Mouse (Mus musculus): ENCODE measurements at regions not wholly inside any gene's neighbourhood (a gene's known extent, or its start where the extent isn't known, plus 50 kb on each side); places are given as distances from the start of the nearest gene placed in this dataset.

- DNase-seq (ENCODE audit: low spot score in 2 of 2) = no peak
Measured at GRCm38 (mm10) chr14:72942571-72942970, 106.3 kb downstream of the Cysltr2 start.

- no peak for DNase-seq (ENCODE audit: low spot score in 2 of 2)
Measured at GRCm38 (mm10) chr14:72939067-72939393, 109.9 kb downstream of the Cysltr2 start.

- no peak for DNase-seq (ENCODE audit: low spot score in 2 of 2)
Measured at GRCm38 (mm10) chr14:72938382-72939066, 110.4 kb downstream of the Cysltr2 start.

- DNase-seq (ENCODE audit: low spot score in 2 of 2) = no peak
Measured at GRCm38 (mm10) chr14:72933598-72933997, 115.3 kb downstream of the Cysltr2 start.

GRCm38 (mm10) chr14:72932296-72932695 lies 116.6 kb downstream of the Cysltr2 start:
- no peak for DNase-seq (ENCODE audit: low spot score in 2 of 2)

GRCm38 (mm10) chr14:72901171-72901926 lies 147.6 kb downstream of the Cysltr2 start:
- no peak for DNase-seq (ENCODE audit: low spot score in 2 of 2)

- no peak for DNase-seq (ENCODE audit: low spot score in 2 of 2)
Measured at GRCm38 (mm10) chr14:72899630-72900029, 149.3 kb downstream of the Cysltr2 start.

- DNase-seq (ENCODE audit: low spot score in 2 of 2) = no peak
Measured at GRCm38 (mm10) chr14:72892316-72892715, 156.6 kb downstream of the Cysltr2 start.

- DNase-seq (ENCODE audit: low spot score in 2 of 2) = no peak
Measured at GRCm38 (mm10) chr14:72889663-72890062, 159.3 kb downstream of the Cysltr2 start.

- DNase-seq (ENCODE audit: low spot score in 2 of 2) = no peak
Measured at GRCm38 (mm10) chr14:72887470-72888071, 161.3 kb downstream of the Cysltr2 start.

GRCm38 (mm10) chr14:72886935-72887369 lies 162.0 kb downstream of the Cysltr2 start:
- no peak for DNase-seq (ENCODE audit: low spot score in 2 of 2)

- DNase-seq (ENCODE audit: low spot score in 2 of 2) = no peak
Measured at GRCm38 (mm10) chr14:72885824-72886223, 163.1 kb downstream of the Cysltr2 start.

GRCm38 (mm10) chr14:72884561-72884960 lies 164.4 kb downstream of the Cysltr2 start:
- no peak for DNase-seq (ENCODE audit: low spot score in 2 of 2)

GRCm38 (mm10) chr14:72877132-72877531 lies 167.3 kb upstream of the Fndc3a start:
- DNase-seq (ENCODE audit: low spot score in 2 of 2) = no peak

- DNase-seq (ENCODE audit: low spot score in 2 of 2) = no peak
Measured at GRCm38 (mm10) chr14:72873494-72873893, 163.7 kb upstream of the Fndc3a start.

- no peak for DNase-seq (ENCODE audit: low spot score in 2 of 2)
Measured at GRCm38 (mm10) chr14:72869188-72869749, 159.5 kb upstream of the Fndc3a start.

GRCm38 (mm10) chr14:72866896-72867295 lies 157.1 kb upstream of the Fndc3a start:
- DNase-seq (ENCODE audit: low spot score in 2 of 2) = no peak

- no peak for DNase-seq (ENCODE audit: low spot score in 2 of 2)
Measured at GRCm38 (mm10) chr14:72865531-72865930, 155.7 kb upstream of the Fndc3a start.

GRCm38 (mm10) chr14:72864792-72865191 lies 155.0 kb upstream of the Fndc3a start:
- DNase-seq (ENCODE audit: low spot score in 2 of 2) = no peak

- no peak for DNase-seq (ENCODE audit: low spot score in 2 of 2)
Measured at GRCm38 (mm10) chr14:72864130-72864529, 154.3 kb upstream of the Fndc3a start.

- no peak for DNase-seq (ENCODE audit: low spot score in 2 of 2)
Measured at GRCm38 (mm10) chr14:72862806-72863526, 153.2 kb upstream of the Fndc3a start.

- no peak for DNase-seq (ENCODE audit: low spot score in 2 of 2)
Measured at GRCm38 (mm10) chr14:72854226-72854625, 144.4 kb upstream of the Fndc3a start.
